Mouse (Mus musculus) right cerebral cortex, postnatal 25 days (tissue): Measurements from ENCODE around the gene Tnf.

Experiments
- DNase-seq: peaks from one replicate; pipeline ENCODE4 v3.0.0; 2022

Tnf gene

DNA sequence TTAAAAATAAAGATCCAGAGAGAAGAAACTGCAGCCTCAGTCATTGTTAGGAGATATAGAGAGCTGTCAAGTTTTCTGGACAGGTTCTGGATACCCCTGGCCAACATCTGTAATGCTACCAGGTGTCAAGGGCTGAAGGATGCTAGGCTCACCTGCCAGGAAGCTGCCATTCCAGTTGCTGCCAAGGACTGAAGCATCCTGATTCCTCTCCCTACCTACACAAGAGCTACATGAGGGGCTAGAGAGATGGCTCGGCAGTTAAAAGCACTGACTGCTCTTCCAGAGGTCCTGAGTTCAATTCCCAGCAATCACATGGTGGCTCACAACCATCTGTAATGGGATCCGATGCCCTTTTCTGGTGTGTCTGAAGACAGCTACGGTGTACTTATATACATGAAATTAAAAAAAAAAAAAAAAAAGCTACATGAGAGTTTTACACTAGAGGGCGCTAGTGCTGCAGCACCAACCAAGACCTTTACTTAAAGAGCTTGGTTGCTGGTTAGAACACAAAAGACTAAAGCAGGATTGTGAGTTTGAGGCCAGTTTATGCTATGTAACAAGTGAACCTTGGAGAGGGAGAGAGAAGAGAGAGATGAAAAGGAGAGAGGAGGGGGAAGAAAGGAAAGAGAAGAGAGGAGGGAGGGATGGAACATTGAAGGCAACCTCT is 33.1 kb downstream of the Tnf start:
- no peak for DNase-seq

DNA sequence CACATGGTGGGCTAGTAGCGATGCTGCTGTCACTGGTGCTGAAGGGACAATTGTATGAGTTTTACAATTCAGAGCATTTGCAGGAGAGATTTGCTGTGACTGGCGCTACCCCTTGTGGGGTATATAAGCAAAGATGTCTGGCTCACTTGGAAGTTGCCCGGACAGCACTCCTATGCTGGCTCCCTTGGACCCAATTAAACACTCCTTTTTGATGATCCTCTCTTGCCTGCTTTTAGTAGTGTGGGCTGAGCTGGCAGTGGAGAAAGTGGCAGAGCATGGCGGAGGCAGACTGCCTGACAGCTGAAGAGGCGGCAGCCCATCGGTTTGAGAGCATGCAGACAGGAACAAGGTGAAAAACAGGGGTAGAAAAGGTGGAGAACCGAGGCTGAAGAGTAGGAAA is 34.0 kb downstream of the Tnf start:
- no peak for DNase-seq

DNA sequence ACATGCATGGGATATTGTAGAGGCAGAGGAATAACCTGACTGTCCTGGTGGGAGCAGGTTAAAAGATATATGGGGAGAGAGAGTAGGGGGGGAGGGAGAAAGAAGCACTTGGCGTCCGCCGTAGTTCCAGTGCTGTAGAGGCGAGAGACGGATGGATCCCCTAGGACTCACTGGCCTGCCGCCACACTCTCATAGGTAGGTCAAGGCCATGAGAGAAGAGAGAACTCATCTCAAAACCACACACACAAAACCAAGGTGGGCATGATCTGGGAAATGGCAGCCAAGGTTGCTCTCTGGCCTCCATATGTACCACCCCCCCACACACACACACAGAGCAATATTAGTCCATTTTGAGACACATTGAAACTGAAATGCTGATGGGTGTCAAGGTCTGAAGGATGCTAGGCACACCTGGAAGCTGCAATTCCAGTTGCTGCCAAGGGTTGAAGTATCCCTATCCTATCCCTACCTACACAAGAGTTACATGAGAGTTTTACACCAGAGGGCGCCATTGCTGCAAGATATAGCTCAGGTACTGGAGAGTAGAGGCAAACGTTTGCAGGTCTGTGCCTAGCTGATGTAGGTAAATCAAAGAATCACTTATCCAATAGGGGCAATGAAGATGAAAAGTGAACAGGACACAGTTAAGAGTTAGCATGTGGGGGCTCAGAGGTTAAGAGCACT is 35.3 kb downstream of the Tnf start:
- DNase-seq: no peak

DNA sequence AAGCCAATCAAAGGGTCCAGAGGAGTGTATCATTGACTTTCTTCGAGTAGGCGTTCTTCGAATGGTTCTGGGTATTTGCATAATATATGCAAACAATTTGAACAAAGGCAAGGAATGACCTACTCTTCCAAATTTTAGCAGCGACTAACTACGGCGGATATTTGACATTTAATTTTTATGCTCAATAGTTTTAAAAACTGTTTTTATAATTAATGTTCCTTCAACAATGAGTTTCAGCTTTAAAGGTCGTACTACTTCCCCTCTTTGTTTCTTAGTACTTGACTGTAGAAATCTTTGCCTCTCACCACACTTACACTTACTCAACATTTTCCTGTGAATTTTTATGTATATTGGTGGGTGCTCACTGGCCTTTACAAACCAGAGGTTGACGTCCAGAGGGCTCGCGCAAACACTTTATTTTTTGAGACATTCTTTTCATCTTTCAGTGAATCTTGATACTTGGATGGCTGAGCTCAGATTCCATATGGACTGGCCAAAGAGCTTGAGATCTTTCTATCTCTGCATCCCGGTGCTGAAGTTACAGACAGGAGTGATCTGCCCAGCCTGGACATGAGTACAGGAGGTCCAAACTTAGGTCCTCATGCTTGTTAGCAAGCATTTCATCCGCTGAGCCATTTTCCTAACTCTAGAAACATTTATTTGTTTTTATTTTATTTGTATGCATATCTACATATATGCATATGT is 36.2 kb downstream of the Tnf start:
- DNase-seq: no peak

DNA sequence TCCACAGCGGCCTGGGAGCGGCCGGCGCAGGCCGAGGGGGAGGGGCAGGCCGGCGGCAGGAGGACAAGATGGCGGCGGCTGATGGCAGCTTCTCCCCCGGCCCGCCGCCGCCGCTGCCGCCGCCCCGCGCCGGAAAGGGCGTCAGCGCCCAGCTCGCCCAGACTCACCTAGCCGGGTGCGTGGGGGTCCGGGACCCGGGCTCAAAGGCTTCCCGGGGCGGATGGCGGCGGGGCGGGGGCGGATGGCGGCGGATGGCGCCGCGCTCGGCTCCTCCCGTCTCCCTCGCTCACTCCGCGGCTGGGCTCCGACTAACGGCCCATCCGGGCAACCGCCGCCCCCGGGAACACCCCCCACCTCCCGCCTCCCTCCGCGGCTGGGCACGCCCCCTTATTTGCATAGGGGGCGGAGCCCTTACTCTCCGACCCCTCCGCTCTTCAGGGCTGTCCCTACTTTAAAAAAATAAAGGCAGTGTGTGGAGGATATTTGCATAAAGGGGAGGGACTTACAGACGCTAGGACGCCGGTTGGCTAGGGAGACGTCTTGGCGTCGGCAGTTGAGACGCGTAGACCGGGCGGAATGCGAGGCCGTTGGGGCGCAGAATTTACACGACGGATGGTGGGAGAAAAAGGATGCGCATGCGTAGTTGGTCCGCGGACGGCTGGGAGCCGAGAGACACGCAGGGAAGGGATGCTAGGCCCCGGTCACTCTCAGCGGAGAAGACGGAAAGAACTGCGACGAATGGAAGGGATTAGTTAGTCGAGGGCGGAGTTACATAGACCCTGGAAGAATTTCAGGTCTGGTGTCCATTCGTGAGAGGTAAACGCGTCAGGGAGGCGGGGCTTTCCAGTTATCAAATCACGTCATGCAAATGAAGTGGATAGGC is 37.0 kb downstream of the Tnf start, which contains the start of gene Prrc2a:
TSS of gene Prrc2a (minus strand) at position 330 of the 883 bp plus-strand sequence.
- DNase-seq: peak; percentile 98

DNA sequence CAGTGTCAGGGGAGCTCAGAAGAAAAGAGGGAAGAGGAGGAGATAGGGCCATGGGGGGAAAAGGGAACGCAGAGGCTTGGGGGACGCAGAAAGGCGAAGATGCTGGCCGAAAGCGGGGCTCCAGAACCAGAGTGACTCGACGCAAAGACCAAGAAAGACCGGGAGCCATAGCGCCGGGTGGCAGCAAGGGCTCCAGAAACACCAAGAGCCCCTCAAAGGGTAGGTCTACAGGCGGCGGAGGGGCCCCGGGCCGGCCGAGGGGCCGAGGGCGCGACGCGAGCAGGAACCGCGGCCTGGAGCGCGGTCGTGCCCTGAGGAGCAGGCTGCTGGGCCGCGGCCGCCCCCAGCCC is 37.6 kb downstream of the Tnf start:
- no peak for DNase-seq

DNA sequence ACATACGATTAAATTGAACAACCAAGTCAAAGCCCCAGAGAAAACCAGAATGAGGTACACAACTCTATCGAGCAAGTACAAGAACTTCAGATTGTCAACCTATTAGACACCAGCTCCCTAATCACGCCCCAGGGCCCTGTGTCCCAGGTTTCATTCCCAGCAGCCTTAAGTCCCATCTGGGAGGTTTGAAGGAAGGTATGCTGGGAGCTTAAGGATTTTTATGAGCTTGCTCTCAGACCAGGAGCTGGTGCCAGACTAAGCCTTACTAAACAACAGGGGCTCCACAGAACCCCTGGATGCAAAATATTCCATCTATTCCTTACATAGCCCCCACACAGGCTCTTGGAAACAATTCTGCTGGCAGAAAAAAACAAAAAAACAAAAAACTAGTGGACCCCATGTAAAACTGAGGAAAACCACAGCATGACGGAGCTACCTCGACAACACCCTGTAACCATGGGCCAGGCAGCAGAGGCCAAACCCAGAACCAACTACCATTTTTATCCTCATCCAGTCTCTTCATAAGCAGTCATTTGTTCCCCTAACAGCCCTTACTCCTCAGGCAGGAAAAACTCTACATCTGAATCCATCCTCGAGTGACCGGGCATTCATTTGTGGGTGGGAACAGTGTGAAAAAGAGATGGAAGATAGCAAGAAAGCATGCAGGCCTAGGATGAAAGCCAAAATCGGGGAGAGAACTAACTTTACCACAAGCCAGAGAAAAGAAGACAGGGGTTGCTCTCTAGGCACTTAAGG is 38.3 kb downstream of the Tnf start:
- no peak for DNase-seq

DNA sequence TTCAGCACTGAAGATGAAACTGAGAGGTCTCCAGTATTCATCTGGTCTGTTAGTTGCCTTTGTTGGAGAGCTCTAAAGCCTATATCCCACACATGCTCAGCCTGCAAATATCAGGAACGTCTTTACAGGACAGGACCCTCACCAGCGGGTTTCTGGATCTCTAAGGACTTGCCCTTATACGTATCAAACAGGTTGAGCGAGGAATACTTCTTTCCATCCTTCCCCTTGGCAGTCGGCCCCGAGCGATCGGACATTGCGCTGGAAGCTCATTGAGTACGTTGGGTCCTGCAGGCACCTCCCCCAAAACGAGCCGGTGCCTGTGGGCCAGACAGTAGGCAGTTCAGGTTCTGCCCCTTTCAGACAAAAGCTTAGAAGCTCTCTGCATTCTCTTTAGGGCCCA is 39.1 kb downstream of the Tnf start:
- DNase-seq: no peak

DNA sequence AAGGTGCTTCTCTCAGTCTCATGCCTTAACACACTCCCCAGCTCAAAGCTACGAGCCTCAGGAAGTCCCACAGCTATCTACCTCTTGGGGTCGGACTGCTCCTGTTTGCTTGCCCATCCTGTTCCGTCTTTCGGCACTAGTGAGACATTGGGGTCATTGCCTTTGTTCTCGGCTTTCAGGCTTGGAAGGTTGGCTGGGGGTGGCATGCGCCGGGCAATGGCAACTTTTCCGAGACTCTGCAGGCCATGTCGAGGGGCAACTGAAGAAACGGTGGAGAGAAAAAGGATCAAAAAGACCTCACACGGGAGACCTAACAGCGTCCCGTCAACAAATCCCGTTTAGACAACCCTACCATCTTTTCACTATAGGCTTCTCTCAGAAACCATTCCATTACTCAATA is 39.7 kb downstream of the Tnf start:
- no peak for DNase-seq

DNA sequence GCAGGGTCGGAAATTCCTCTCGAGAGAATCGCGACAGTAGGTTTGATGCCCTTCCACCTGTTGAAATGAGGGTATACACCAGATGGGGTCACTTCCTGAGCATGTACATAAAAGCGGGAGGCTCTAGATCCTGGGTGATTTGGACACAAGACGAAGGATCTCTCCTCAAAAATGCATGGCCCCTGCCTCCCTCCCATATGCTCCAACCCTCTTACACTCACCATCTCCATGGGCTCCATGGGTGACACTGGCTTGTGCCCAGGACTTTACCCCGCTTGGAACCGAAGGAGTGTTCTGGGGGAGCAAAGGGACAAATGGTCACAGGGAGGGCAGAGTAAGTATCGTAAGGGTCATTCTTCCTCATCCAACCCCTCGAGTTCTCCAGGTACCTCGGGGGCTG is 40.4 kb downstream of the Tnf start:
- no peak for DNase-seq

DNA sequence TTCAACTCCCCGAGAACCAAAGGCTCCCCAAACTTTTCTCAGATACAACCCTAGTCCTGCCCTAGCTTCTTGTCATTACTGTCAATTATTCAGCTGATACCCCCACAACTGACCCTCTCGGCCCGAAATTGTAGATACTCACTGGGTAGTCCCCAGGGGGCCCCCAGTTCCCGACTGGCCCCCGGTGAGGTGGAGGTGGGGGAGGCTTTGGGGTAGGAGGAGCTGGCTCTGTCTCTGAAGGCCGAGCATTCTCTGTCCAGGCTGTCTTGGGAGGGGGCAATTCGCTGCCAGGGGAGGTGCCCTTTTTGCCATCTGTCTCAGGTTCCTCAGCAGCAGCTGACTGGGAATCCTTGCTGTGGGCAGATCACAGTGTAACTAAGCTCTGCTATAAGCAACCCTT is 42.2 kb downstream of the Tnf start:
- no peak for DNase-seq

DNA sequence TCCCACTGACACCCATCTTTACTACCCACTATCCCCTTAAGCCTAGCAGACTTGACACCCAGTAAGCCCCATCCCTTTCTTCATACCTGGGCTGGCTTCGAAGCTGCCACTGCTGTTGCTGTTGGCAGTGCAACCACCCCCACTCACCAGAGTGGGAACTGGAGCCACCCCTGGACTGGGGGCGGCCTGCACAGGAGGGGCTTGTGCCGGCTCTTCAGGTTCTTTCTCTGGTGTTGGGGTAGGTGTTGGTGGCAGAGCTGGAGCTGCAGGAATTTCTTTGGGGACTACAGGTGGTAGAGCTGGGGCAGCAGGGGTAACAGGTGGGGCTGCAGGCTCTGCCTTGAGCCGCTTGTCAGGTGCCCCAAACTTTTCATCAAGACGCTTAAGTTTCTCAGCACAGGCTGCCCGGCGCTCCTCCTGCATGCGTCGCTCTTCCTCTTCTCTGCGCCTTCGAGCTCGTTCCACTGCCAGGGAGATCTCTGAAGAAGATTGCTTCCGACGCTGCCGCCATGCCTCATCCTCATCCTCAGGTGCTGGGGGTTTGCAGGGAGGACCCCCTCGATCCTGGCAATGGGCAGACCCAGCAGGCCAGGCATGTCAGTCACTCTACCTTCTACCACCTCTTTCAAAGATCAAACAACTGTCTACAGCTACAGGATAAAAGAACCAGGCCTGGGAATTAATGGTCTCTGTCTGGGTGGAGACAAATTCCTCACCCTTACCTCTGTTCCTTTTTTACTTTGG is 42.8 kb downstream of the Tnf start:
- no peak for DNase-seq

DNA sequence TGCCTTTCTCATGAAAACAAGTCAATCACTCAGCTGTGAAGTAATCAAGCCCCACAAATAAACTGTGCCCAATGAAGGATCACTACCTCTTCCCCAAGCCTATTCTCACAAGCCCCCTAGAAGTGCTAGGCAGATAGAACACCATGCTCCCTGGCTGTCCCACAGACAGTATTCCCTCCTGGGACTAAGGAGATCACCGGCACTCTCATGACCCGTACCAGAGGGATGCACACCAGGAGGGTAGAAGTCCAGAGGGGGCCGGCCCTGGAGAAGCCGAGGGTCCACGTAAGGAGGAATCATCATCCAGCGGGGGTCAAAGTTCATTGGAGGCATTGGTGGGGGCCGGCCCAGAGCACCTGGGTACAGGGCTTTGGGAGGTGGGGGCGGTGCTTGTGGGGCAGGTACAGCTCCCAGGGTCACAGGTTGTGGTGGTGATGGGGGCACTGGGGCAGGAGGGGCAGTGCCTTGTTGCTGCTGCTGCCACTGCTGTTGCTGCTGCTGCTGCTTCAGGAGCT is 44.1 kb downstream of the Tnf start:
- no peak for DNase-seq

DNA sequence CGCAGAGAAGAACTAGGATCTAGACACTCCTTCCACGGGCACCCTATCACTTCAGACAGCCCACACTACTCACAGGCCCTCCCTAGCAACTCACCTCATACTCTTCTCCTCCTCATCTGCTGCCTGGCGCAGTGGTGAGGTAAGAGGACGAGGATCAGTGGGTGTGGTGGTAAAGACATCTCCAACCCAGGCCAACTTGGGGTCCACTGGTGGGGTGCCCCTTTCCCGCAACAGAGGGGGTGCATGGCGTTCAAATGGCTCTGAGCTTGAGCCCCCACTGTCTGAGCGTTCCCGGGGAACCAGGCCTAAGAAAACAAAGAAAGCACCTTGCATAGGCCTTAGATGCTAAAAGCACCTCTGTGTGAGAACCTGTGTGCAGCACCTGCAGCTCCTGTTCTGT is 44.6 kb downstream of the Tnf start:
- DNase-seq: no peak

DNA sequence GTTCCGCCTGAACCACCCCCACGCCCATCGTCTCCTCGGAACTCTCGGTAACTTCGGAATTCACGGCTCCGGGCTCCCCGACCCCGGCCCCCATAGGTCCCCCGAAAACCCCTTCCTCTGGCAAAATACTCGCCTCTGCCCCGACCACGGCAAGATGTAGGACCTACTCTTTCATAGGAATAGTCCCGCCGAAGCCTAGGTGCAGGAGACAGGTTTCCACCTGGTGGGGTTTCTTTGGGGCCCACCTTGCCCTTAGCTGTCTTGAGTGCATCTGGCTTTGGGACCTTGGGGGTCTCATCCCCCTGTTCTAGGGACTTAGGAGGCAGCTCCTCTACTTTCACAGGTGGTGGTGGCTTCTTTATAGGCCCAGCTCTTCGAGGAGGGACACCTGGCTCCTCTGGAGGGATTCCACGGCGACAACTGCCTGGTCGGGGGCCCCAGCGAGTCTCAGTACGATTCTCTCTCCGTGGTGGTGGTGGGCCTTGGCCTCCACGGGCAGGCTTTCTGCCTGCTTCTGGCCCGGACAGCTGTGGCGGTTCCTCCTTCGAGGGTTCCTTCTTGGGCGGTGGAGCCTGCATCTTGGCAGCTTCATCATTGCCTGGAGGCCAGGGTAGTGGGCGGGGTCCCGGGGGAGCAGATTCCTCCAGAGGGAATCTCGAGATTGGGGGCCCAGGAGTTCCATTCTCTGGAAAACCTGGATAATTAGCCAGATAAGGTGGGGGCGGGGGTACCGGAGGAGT is 45.2 kb downstream of the Tnf start:
- DNase-seq: no peak

DNA sequence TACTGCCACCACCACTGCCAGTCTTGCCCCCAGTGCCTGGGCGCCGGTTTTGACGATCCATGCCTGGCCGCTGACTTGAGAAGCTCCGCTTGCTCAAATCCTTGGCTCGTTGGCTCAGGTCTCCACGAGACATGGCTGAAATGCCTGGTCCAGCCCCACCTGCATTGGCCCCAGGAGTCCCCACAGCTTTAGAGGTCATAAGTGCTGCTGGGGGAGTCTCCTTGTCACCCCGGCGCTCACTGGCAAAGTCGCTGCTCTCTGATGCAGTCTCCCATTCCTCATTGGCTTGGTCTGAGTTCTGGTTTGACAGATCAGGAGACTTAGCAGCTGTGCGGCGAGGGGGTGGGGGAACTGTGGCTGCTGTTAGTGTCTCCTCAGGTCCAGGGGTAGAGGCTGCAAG is 46.4 kb downstream of the Tnf start:
- no peak for DNase-seq

DNA sequence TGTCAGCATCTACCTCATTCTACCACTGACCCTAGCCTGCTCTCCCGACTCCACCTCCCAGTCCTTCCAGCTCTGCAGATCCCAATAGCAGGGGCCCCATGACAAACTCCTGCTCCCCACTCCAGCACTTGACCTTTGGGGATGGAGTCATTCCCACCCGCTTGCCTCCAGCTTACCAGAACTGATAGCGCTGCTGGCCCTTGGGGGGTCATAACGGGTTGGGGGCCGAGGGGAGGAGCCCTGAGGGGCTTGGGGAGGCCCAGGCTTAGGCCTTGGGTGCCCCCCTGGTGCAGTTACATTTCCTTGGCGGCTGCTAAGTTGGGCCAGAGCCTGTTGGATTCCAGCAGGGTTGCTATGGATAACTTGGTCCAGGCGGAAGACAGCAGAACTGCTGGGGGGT is 47.2 kb downstream of the Tnf start:
- DNase-seq: no peak

DNA sequence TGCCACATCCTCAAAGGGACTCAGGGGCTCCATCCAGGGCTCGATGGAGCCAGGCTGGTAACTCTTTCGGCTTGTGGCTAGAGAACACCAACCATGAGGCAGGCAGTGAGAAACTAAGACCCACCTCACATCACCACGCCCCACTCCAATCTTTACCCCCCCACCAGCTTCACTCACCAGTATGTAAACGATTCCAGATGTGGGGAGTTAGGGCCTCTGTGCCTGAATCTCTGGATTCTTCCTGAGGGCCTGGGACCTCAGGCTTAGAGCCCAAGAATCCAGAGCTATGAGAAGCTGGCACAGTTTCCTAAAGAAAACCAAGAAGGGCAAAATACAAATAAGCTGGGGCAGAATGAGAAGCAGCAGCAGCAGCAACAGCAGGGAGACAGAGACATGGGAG is 47.9 kb downstream of the Tnf start:
- no peak for DNase-seq

DNA sequence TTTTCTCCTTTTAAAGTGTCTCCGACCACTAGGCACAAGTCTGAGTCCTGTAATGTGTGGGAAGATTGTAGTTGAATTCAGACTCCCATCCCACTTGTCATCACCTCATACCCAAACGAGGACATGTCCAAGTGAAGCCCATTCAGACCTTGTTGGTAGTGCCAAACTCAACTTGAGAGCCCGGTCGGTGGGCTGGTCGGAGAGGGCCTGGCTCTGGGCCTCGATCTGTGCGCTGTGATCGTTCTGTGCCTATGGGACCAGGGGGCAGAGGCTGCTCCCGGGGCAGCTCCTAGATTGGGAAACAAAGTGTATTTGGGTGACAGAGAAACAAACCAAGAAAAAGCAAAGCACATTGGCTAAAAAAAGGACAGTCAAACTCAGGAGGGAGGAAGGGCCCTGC is 48.7 kb downstream of the Tnf start:
- DNase-seq: no peak

DNA sequence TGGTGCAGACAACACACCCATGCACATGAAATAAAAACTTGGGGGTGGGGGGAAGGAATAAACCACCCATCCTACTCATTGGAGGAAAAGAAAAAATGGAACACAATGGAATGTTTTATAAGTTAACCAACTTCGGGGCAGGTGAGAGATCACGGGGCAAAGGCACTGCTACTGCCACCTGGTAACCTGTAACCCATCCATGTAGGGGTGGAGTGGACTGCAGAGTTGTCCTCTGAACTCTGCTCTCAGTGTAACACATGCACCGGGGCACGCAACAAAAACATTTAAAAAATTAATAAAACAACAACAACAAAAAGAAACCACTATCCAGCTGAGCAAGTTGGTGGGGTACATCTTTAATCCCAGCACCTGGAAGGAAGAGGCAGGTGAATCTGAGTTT is 49.7 kb downstream of the Tnf start:
- DNase-seq: no peak
